Mouse (Mus musculus) adrenal gland, postnatal 36 days (tissue): ENCODE results near the gene Ankrd33. TPM values are rescaled to one million over a fixed set of nuclear protein-coding genes. Genes with fewer than 3 reads are reported as not detected.

Experiments used
- DNase-seq, 2 experiments: peaks; one replicate each; pipeline ENCODE4 v3.0.0; 2021; ENCODE audit warnings: mixed read lengths in 1 of 2
- total RNA-seq, 2 experiments: library from RNA; stranded (reverse); gene quantifications; 2 replicates each; pipeline ENCODE4 v1.2.3; 2021

Ankrd33 gene
- total RNA-seq, 2 experiments from 2014 or later = 0.56 to 0.99 TPM

- peak; percentile 30 to 36 for DNase-seq
Observed at GRCm38 (mm10) chr15:101122290-101122589, 6.7 kb downstream of the Ankrd33 start.

DNA sequence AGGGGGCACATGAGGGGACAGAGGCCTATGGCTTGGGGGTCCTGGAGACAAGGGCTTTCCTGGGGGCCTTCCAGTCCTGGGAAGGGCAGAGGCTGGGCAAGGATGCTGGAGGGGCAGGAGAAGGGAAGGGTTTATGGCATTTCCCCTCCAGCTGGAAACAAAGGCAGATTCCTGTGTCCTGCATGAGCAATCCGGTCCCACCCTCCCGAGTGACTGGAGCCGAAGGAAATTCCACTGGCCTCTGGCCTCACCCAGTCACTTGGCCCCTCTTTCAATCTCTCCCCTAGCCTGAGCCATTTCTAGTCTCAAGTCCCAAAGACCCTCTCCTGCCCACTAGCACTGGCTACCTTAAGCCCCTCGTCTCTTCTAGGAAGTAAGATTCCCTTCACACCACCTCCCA is 7.6 kb downstream of the Ankrd33 start:
- peak in 1 of 2 experiments; percentile 46 for DNase-seq

GRCm38 (mm10) chr15:101125561-101125960 is 10.0 kb downstream of the Ankrd33 start:
- no peak for DNase-seq

DNA sequence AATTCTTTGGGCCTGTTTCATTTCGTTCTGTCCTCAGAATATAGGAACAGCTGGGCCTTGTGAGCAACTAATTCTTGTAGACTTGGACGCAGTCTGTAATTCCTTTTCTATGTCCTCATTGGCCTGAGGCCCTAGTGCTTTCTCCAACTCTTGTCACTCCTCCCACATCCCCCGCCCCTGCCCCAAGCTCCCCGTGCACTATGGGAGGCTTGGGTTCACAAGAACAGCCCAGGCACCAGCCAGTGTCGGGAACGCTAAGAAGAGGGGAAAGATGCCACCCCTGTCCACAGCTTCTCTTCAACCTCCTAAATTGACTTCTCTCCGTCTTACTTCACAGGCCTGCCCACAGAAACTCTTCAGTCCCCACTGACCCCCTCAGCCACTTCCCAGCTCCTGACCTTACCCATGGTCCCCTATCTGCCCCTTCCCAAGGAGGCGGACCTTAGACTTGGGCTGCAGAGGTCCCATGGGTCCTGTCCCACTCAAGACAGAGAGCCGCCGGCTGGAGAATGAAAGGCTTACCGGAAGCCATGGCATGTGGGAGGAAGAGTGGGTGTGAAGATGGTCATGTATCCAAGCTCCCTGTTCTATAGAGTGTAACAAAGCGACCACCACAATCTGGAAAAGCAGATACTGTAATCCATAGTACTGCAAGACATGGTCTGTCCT is 11.5 kb downstream of the Ankrd33 start:
- no peak for DNase-seq

GRCm38 (mm10) chr15:101128181-101129089 is 12.9 kb downstream of the Ankrd33 start, which contains the start of gene Acvrl1:
Gene Acvrl1 (plus strand): TSS chr15:101128522.
- DNase-seq = peak in 1 of 2 experiments; percentile 67

DNA sequence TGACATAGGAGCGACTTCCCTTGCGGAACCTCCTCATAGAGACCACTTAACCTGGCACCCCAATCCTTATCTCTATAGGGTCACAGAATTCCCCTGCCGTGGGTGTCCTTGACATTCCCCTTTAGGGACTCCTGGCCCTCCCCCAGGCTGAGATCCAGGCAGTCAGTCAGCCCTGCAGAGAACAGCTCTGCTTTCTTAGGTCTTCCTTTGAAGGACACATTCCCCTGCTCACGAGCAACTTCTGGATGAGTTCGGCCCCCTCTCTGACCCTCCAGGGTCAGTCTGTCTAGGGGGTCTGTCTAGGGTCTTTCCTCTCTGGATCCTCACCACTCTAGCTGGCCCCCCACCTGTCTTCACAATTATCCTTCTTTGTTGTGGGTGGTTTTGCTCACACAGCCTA is 13.9 kb downstream of the Ankrd33 start:
- DNase-seq = no peak

DNA sequence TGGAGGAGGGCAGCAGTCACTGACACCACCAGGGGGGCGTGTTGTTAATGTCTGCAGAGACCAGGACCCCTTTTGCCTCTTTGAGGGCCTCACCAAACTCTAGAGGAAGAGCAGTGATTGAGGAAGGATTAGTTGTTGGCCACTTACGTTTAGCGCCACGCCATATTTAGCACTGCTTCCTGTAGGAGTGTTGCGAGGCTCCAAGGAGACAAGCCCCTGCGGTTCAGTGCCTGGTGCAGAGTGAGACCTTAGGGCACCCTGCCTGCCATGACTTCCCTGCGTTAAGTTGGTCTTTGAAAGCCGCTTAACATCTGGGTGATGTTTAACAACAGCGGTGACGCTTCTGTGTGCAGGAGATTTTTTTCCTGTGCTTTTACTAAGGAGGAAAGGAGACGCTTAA is 15.9 kb downstream of the Ankrd33 start:
- DNase-seq = no peak

- no peak for DNase-seq
Observed at GRCm38 (mm10) chr15:101132041-101132440, 16.5 kb downstream of the Ankrd33 start.

GRCm38 (mm10) chr15:101132761-101133160 is 17.2 kb downstream of the Ankrd33 start:
- DNase-seq = no peak

DNA sequence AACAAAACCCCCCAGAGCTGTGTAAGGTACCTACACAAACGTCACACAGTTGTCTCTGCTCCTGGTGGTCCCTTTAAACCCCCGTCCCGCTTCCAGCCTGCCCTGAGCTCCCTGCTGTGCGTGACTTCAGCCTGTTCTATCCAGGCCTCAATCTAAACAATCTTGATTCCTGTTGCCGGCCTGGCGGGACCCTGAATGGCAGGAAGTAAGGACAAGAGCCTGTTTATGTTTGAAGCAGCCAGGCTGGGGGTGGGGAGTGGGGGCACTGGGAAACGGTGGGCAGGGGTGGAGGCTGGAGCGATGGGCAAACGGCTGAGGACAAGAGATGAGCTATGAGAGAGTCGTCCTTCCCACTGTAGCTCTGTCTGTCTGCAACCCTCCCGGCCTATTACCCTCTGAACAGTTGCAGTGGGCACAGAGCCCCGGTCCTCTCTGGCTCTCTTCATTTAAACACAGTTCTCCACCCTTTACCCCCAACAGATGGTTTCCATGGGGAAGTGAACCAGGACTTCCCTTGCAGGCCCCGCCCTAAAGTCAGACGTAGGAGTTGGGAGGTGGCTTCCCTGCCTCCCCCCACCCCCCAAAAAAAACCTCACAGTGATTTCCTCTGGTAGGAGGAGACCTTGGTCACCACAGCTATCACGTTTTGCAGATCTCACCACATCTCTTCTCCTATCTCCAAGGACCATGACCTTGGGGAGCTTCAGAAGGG is 18.6 kb downstream of the Ankrd33 start:
- peak in 1 of 2 experiments; percentile 55 for DNase-seq

DNA sequence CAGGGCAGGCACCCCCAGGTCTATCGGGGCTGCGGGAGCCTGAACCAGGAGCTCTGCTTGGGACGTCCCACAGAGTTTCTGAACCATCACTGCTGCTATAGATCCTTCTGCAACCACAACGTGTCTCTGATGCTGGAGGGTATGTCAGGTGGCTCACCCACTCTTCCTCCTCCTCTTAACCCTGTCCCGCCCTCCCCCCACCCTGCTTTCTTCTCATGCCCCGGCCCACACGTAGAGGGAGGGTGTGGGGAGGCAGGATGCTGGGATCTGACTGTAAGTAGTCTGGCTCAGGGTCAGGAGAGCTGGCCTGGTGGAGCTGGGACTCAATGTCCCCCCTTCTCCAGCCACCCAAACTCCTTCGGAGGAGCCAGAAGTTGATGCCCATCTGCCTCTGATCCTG is 19.9 kb downstream of the Ankrd33 start:
- DNase-seq = no peak

GRCm38 (mm10) chr15:101137455-101137854 is 21.9 kb downstream of the Ankrd33 start:
- no peak for DNase-seq

DNA sequence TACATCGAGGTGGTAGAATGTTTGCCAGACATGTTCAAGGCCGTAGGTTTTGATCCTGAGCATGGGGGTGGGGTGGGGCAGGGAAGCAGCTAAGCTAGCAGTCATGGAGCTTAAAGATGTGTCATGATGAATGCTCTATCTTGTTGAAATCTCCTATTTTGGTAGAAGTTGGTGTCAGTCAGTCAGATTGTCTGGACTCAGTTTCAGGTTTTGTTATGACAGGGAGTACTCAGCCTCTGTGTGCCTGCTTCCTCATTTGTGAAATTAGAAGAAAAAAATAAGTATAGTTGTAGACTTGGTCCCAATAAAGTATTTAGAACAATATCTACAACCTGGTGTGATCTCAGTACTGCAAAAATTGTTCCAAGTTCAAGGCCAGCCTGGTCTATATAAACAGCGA is 23.1 kb downstream of the Ankrd33 start:
- no peak for DNase-seq

- no peak for DNase-seq
Observed at GRCm38 (mm10) chr15:101139885-101140284, 24.3 kb downstream of the Ankrd33 start.

DNA sequence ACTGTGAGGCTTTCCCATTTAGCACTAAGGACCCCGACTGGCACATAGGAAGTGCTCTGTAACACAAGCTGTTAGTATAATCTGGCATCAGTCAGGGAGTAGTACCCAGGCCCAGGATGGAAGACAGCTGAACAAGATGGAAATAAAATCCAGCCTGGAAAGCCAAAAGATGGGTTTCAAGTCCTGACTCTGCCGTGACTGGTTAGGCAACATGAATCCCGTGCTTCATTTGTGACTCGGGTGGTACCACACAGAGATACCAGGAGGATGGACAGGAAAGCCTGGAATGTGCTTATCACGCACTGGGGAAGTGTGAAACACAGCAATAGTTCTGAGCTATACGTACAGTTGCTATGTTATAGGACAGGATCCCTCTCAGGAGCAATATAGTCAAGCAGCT is 25.0 kb downstream of the Ankrd33 start:
- no peak for DNase-seq

DNA sequence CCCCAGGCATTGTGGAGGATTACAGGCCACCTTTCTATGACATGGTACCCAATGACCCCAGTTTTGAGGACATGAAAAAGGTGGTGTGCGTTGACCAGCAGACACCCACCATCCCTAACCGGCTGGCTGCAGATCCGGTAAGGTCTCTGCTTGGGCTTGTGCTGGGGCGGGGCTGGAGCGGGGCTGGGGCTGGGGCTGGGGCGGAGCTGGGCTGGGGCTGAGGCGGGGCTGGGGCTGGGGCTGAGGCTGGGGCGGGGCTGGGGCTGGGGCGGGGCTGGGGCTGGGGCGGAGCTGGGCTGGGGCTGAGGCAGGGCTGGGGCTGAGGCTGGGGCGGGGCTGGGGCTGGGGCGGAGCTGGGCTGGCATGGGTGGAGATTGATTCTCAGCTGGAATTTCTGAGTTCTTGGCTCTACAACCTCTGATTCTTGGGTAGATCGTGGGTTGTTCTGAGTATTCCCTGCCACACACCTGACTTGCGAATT is 25.5 kb downstream of the Ankrd33 start:
- DNase-seq = peak; percentile 61 to 81

- DNase-seq = no peak
Observed at GRCm38 (mm10) chr15:101142672-101143071, 27.1 kb downstream of the Ankrd33 start.

- DNase-seq = peak; percentile 55 to 80
Observed at GRCm38 (mm10) chr15:101143494-101143893, 27.9 kb downstream of the Ankrd33 start.

GRCm38 (mm10) chr15:101144176-101144575 is 28.6 kb downstream of the Ankrd33 start:
- DNase-seq = no peak

DNA sequence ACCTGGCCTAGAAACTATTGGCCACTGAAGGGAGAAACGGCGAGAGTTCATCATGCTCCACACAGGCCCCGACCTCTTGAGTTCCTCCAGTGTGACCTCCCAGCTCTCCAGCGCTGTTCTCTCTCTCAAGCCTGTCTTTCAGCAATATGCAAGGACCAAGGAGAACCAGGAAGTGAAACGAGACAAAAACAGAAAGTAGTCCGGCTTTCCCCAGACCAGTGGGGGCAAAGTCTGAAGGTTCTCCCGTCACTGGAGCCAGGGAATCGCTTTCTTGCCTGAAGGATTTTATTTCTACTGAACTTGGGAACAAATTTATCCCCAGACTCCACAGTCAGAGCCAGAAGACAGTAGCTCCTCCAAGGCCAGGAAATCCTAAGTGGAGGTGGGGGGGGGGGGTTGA is 29.2 kb downstream of the Ankrd33 start:
- DNase-seq = no peak

- DNase-seq = peak; percentile 97 to 98
Observed at GRCm38 (mm10) chr15:101145424-101146099, 30.0 kb downstream of the Ankrd33 start.
